Mouse (Mus musculus): ENCODE results near the gene Olfr913. TPM values are rescaled to one million over a fixed set of nuclear protein-coding genes. Genes with fewer than 3 reads are reported as not detected.

Olfr913 gene
- not detected in 2 replicates for polyA plus RNA-seq (2012; rRNA removed)

GRCm38 (mm10) chr9:38592459-38592858 lies at the start of gene Olfr913:
Gene Olfr913 (plus strand): TSS chr9:38592759.

GRCm38 (mm10) chr9:38579878-38580277 lies 12.7 kb upstream of the Olfr913 start, which contains the start of gene Olfr912:
Gene Olfr912 (plus strand): TSS chr9:38580178.

GRCm38 (mm10) chr9:38604802-38605201 lies 12.2 kb downstream of the Olfr913 start, which contains the start of gene Olfr914:
Gene Olfr914 (plus strand): TSS chr9:38605102.

Other genes with a start within 250 kb of the Olfr913 start
- gene Olfr898, start 244.3 kb upstream of the Olfr913 start, polyA plus RNA-seq (2012; rRNA removed): not detected in 2 replicates
- gene Olfr250, start 225.9 kb upstream of the Olfr913 start, polyA plus RNA-seq (2012; rRNA removed): not detected in 2 replicates
- not detected in 2 replicates for gene Olfr251, start 215.7 kb upstream of the Olfr913 start, polyA plus RNA-seq (2012; rRNA removed)
- gene Olfr147, start 191.1 kb upstream of the Olfr913 start, polyA plus RNA-seq (2012; rRNA removed): not detected in 2 replicates
- gene Olfr901, start 163.3 kb upstream of the Olfr913 start, polyA plus RNA-seq (2012; rRNA removed): not detected in 2 replicates
- gene Olfr902, start 145.1 kb upstream of the Olfr913 start, polyA plus RNA-seq (2012; rRNA removed): not detected in 2 replicates
- not detected in 2 replicates for gene Olfr904, start 129.6 kb upstream of the Olfr913 start, polyA plus RNA-seq (2012; rRNA removed)
- not detected in 2 replicates for gene Olfr905, start 121.7 kb upstream of the Olfr913 start, polyA plus RNA-seq (2012; rRNA removed)
- not detected in 2 replicates for gene Olfr906, start 105.7 kb upstream of the Olfr913 start, polyA plus RNA-seq (2012; rRNA removed)
- gene Olfr907, start 97.0 kb upstream of the Olfr913 start, polyA plus RNA-seq (2012; rRNA removed): not detected in 2 replicates
- not detected in 2 replicates for gene Olfr911-ps1, start 71.2 kb upstream of the Olfr913 start, polyA plus RNA-seq (2012; rRNA removed)
- not detected in 2 replicates for gene Olfr910, start 54.9 kb upstream of the Olfr913 start, polyA plus RNA-seq (2012; rRNA removed)
- not detected in 2 replicates for gene Olfr912, start 12.6 kb upstream of the Olfr913 start, polyA plus RNA-seq (2012; rRNA removed)
- not detected in 2 replicates for gene Olfr914, start 12.3 kb downstream of the Olfr913 start, polyA plus RNA-seq (2012; rRNA removed)
- not detected in 2 replicates for gene Olfr916, start 67.1 kb downstream of the Olfr913 start, polyA plus RNA-seq (2012; rRNA removed)
- not detected in 2 replicates for gene Olfr917, start 73.1 kb downstream of the Olfr913 start, polyA plus RNA-seq (2012; rRNA removed)
- gene Olfr918, start 81.8 kb downstream of the Olfr913 start, polyA plus RNA-seq (2012; rRNA removed): not detected in 2 replicates
- not detected in 2 replicates for gene Olfr919, start 110.9 kb downstream of the Olfr913 start, polyA plus RNA-seq (2012; rRNA removed)
- 4.7 and 6.2 TPM in 2 replicates for gene Vwa5a, start 125.5 kb downstream of the Olfr913 start, polyA plus RNA-seq (2012; rRNA removed)
- gene Olfr920, start 159.5 kb downstream of the Olfr913 start, polyA plus RNA-seq (2012; rRNA removed): 0.03 and 0.05 TPM in 2 replicates
- gene Olfr921, start 180.3 kb downstream of the Olfr913 start, polyA plus RNA-seq (2012; rRNA removed): not detected in 2 replicates
- gene Olfr922, start 221.9 kb downstream of the Olfr913 start, polyA plus RNA-seq (2012; rRNA removed): not detected in 2 replicates
- gene Olfr923, start 233.8 kb downstream of the Olfr913 start, polyA plus RNA-seq (2012; rRNA removed): not detected in 2 replicates

Measured in central nervous system, embryonic 18 days (tissue).